Mouse (Mus musculus) induced T-regulatory cell, adult 2 months (primary cell): Measurements from ENCODE around the gene Tmem262.

Experiments used
- DNase-seq: peaks from one replicate; pipeline ENCODE4 v3.0.0-alpha.2; 2012; ENCODE audit warnings: low read depth

The Tmem262 gene

GRCm38 (mm10) chr19:6102169-6102853 lies 22.5 kb downstream of the Tmem262 start:
- DNase-seq, result no peak

GRCm38 (mm10) chr19:6104476-6104875 lies 24.6 kb downstream of the Tmem262 start:
- no peak for DNase-seq

- DNase-seq, result no peak
Observed at GRCm38 (mm10) chr19:6105586-6105985, 25.8 kb downstream of the Tmem262 start, which contains the start of gene Naaladl1. Naaladl1 (plus strand) TSS chr19:6105782.

GRCm38 (mm10) chr19:6113116-6113515 lies 33.3 kb downstream of the Tmem262 start:
- no peak for DNase-seq

- DNase-seq, result no peak
Observed at GRCm38 (mm10) chr19:6116113-6116850, 36.4 kb downstream of the Tmem262 start.

- peak; percentile 36 for DNase-seq
Observed at GRCm38 (mm10) chr19:6117346-6117985, 37.6 kb downstream of the Tmem262 start.

- DNase-seq, result peak; percentile 96
Observed at GRCm38 (mm10) chr19:6117986-6118676, 38.3 kb downstream of the Tmem262 start, which contains the start of gene Sac3d1. Sac3d1 (minus strand) TSS chr19:6118650.

- no peak for DNase-seq
Observed at GRCm38 (mm10) chr19:6118677-6119185, 38.9 kb downstream of the Tmem262 start.

- DNase-seq, result no peak
Observed at GRCm38 (mm10) chr19:6121761-6122160, 41.9 kb downstream of the Tmem262 start.

GRCm38 (mm10) chr19:6123330-6123729 lies 43.5 kb downstream of the Tmem262 start:
- DNase-seq, result no peak

GRCm38 (mm10) chr19:6124898-6125297 lies 45.1 kb downstream of the Tmem262 start:
- no peak for DNase-seq

- DNase-seq, result peak; percentile 91
Observed at GRCm38 (mm10) chr19:6126289-6126688, 46.5 kb downstream of the Tmem262 start.

GRCm38 (mm10) chr19:6126789-6127580 lies 47.2 kb downstream of the Tmem262 start:
- peak; percentile 34 for DNase-seq

- peak; percentile 99 for DNase-seq
Observed at GRCm38 (mm10) chr19:6127760-6128341, 48.0 kb downstream of the Tmem262 start, which contains the start of gene Snx15. Snx15 (minus strand) TSS chr19:6128304.
